Mouse (Mus musculus) heart, embryonic 14.5 days (tissue): ENCODE data around the gene Ambra1. TPM values are rescaled to one million over a fixed set of nuclear protein-coding genes. Genes with fewer than 3 reads are reported as not detected.
A peak's percentile ranks its signal among the peaks of the same experiment; 100 is the strongest.

ENCODE experiments used
- ATAC-seq: fragments of 200-750 bp; cut with Nextera tagmentation; 2 replicates; pipeline ENCODE4 v1.8.0; 2017; ENCODE audit warnings: low read depth, moderate TSS enrichment; ENCODE audit not compliant: insufficient number of reproducible peaks, insufficient read depth, low FRiP score
- H3K27ac ChIP-seq, 2 experiments: fragments of 200-500 bp in 1 of 2; fragments of 300-500 bp in 1 of 2; sonication (generic) in 1 of 2; replicated peaks in 1 of 2; 2 replicates each; pipeline ENCODE4 v1.5.1; 2012 to 2014; ENCODE audit warnings: low read depth in 2 of 2, low read length in 2 of 2, control low read depth in 1 of 2, mild to moderate bottlenecking in 1 of 2, mixed read lengths in 1 of 2; ENCODE audit not compliant: control insufficient read depth in 1 of 2, insufficient read depth in 1 of 2
- H3K27me3 ChIP-seq: fragments of 300-500 bp; sonication (generic); 2 replicates; pipeline ENCODE4 v1.6.1; 2014; ENCODE audit warnings: mild to moderate bottlenecking, low read length, control low read depth; ENCODE audit not compliant: control insufficient read depth, insufficient read depth
- H3K36me3 ChIP-seq: fragments of 300-500 bp; sonication (generic); 2 replicates; pipeline ENCODE4 v1.6.1; 2014; ENCODE audit warnings: mild to moderate bottlenecking, control low read depth, low read length, mixed read lengths; ENCODE audit not compliant: control insufficient read depth, insufficient read depth
- H3K4me1 ChIP-seq, 2 experiments: fragments of 200-500 bp in 1 of 2; fragments of 300-500 bp in 1 of 2; sonication (generic) in 1 of 2; 2 replicates each; pipeline ENCODE4 v1.6.1; 2012 to 2014; ENCODE audit warnings: low read length in 2 of 2, control low read depth in 1 of 2, mixed read lengths in 1 of 2; ENCODE audit not compliant: control insufficient read depth in 2 of 2, insufficient read depth in 2 of 2
- H3K4me2 ChIP-seq: fragments of 300-500 bp; sonication (generic); 2 replicates; pipeline ENCODE4 v1.6.1; 2014; ENCODE audit warnings: mild to moderate bottlenecking, low read length
- H3K4me3 ChIP-seq, 2 experiments: fragments of 200-500 bp in 1 of 2; fragments of 300-500 bp in 1 of 2; sonication (generic) in 1 of 2; 2 replicates each; pipeline ENCODE4 v1.5.1; 2012 to 2014; ENCODE audit warnings: low read length in 2 of 2, mild to moderate bottlenecking in 2 of 2, control low read depth in 1 of 2, low read depth in 1 of 2, moderate library complexity in 1 of 2; ENCODE audit not compliant: control insufficient read depth in 1 of 2, insufficient read depth in 1 of 2
- H3K9ac ChIP-seq: fragments of 300-500 bp; sonication (generic); 2 replicates; pipeline ENCODE4 v1.6.1; 2014; ENCODE audit warnings: mild to moderate bottlenecking, low read length
- H3K9me3 ChIP-seq: fragments of 300-500 bp; sonication (generic); 2 replicates; pipeline ENCODE4 v1.6.1; 2016; ENCODE audit warnings: low read length, control low read depth; ENCODE audit not compliant: control insufficient read depth
- WGBS: fragments of 180-500 bp; shearing (Covaris S2); extraction: QIAGEN DNeasy Blood & Tissue Kit; methylation state at CpG from one replicate; pipeline ENCODE4 v1.1.7; 2014; 5-methylcytosine and 5-hydroxymethylcytosine counted together
- polyA plus RNA-seq: library from polyadenylated mRNA; unstranded; fragments of >200 nt; fragmentation: Nextera tagmentation; extraction: Ambion mirVana; gene quantifications from 2 replicates; pipeline ENCODE4 v1.2.1, GENCODE M21; 2014

Gene Ambra1
- polyA plus RNA-seq, 1 experiment from 2014 or later, result 10.5 TPM

DNA sequence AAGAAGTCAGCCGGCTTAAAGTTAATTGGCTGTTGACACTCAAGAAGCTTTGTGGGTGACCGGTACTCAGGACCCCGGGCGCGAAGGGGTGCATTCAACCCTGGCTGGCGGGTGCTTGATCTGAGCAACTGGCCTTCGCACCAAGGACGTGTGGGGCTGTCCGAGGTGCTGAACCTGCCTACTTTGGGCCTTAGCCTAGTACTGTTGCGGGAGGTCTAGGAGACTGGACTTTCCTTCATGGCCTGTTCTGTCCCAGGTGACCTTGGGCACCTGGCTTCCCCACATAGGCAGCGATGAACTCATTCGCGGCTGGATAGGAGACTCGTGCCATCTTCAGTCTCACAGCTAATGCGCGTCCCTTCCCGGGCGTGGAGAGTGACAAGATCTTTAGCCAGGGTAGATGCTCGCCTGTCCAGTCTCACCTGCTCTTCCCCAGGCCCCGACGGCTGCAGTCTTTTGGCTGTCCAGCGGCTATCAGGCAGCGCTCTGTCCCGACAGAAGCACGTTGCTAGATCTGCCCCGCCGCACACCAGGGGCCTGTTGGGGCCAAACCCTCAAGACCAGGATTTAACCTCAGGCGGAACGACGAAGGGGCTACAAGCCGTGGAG lies 191.4 kb downstream of the Ambra1 start:
- Histone ChIP-seq H3K36me3 (peaks cover 24% of the 10 kb centered on the region), H3K9me3 (no peaks in the 10 kb centered on the region), H3K4me2 (peak overlapping the region; percentile 90), H3K9ac (no peak overlapping the region; the same call in 1 of the 2 replicates), H3K4me3 (peak overlapping the region; percentile 52 to 58), H3K27me3 (peaks cover 49% of the 10 kb centered on the region), H3K4me1 (peaks cover 14 to 15% of the 10 kb centered on the region in 2 experiments), H3K27ac (no peak overlapping the region)
- WGBS, result 2% methylated on average over 31 of the region's 31 CpGs
- ATAC-seq, result no peak; the same call in 1 of the 2 replicates

- under 1% methylated on average over 55 of the region's 64 CpGs for WGBS
- peak overlapping the region; percentile 90 for H3K4me2 ChIP-seq
- ATAC-seq, result 0 out of 2 replicates have a peak, but pooled peaks have one; percentile 14
- no peaks in the 10 kb centered on the region for H3K9me3 ChIP-seq
- peaks cover 17% of the 10 kb centered on the region for H3K36me3 ChIP-seq
- H3K4me1 ChIP-seq, result peaks cover 14 to 15% of the 10 kb centered on the region in 2 experiments
- peak overlapping the region; percentile 52 to 58 for H3K4me3 ChIP-seq
- H3K27ac ChIP-seq, result no peak overlapping the region
- H3K9ac ChIP-seq, result peak overlapping the region; percentile 13; the same call in 1 of the 2 replicates
- H3K27me3 ChIP-seq, result peaks cover 49% of the 10 kb centered on the region
Measured at GRCm38 (mm10) chr2:91921790-91922570, 192.0 kb downstream of the Ambra1 start.

GRCm38 (mm10) chr2:91922586-91923414 lies 192.9 kb downstream of the Ambra1 start:
- H3K4me1 ChIP-seq, result peaks cover 14 to 15% of the 10 kb centered on the region in 2 experiments
- 1% methylated on average over 34 of the region's 37 CpGs for WGBS
- no peaks in the 10 kb centered on the region for H3K9me3 ChIP-seq
- no peak for ATAC-seq
- H3K4me3 ChIP-seq, result peak overlapping the region; percentile 52 to 58; a peak in 3 of 4 replicates
- no peak overlapping the region for H3K9ac ChIP-seq
- peaks cover 49% of the 10 kb centered on the region for H3K27me3 ChIP-seq
- no peak overlapping the region for H3K27ac ChIP-seq
- H3K36me3 ChIP-seq, result peaks cover 9% of the 10 kb centered on the region
- H3K4me2 ChIP-seq, result peak overlapping the region; percentile 90

GRCm38 (mm10) chr2:91923415-91924337 lies 193.7 kb downstream of the Ambra1 start:
- Histone ChIP-seq H3K9ac (no peak overlapping the region), H3K4me3 (peak overlapping the region; percentile 31 to 52), H3K27ac (no peak overlapping the region), H3K36me3 (peaks cover under 1% of the 10 kb centered on the region; the same call in 1 of the 2 replicates), H3K4me1 (peaks cover 14 to 15% of the 10 kb centered on the region in 2 experiments), H3K27me3 (peaks cover 49% of the 10 kb centered on the region), H3K4me2 (peak overlapping the region; percentile 60), H3K9me3 (no peaks in the 10 kb centered on the region)
- ATAC-seq, result no peak
- WGBS, result 5% methylated on average over 54 of the region's 54 CpGs

DNA sequence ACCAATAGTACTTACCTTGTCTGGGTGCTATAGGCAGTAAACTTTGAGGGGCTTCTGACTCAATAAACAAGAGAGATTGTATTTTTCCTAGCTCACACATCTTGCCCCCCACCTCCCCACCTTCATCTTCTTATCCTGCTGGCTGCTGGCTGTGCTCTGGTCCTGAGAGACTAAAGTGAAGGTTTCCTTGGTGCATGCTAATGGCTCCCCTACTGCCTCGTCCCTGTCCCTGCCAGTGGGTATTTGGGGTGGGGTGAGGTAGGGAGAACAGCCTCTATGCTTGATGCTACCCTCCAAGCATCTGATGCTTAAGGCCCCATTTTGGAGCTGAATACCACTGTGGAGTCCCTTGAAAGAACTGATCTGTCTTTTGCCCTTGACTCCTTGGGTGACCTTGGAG lies 194.8 kb downstream of the Ambra1 start:
- peaks cover 15 to 16% of the 10 kb centered on the region in 2 experiments for H3K4me1 ChIP-seq
- no peak for ATAC-seq
- no peaks in the 10 kb centered on the region for H3K9me3 ChIP-seq
- no peak overlapping the region for H3K27ac ChIP-seq
- H3K27me3 ChIP-seq, result peaks cover 46% of the 10 kb centered on the region
- 68% methylated on average over 1 of the region's 1 CpGs for WGBS
- no peak overlapping the region for H3K9ac ChIP-seq
- no peaks in the 10 kb centered on the region for H3K36me3 ChIP-seq
- no peak overlapping the region for H3K4me2 ChIP-seq
- no peak overlapping the region for H3K4me3 ChIP-seq

GRCm38 (mm10) chr2:91925442-91925841 lies 195.5 kb downstream of the Ambra1 start:
- WGBS, result 79% methylated on average over 15 of the region's 15 CpGs
- H3K4me2 ChIP-seq, result no peak overlapping the region
- H3K27ac ChIP-seq, result no peak overlapping the region
- no peaks in the 10 kb centered on the region for H3K9me3 ChIP-seq
- no peak for ATAC-seq
- no peaks in the 10 kb centered on the region for H3K36me3 ChIP-seq
- H3K9ac ChIP-seq, result no peak overlapping the region
- H3K4me3 ChIP-seq, result no peak overlapping the region
- peaks cover 44% of the 10 kb centered on the region for H3K27me3 ChIP-seq
- peaks cover 20 to 22% of the 10 kb centered on the region in 2 experiments for H3K4me1 ChIP-seq
